Mouse (Mus musculus): ENCODE results near the gene 6030445D17Rik. TPM values are rescaled to one million over a fixed set of nuclear protein-coding genes. Genes with fewer than 3 reads are reported as not detected.

Gene 6030445D17Rik
- 0.40 and 0.46 TPM in 2 replicates for polyA plus RNA-seq (2011; ENCODE audit: insufficient read depth, insufficient read length, low read depth, missing spikeins)

- no peaks in the 10 kb centered on the region for H3K9me3 ChIP-seq (replicated peaks; ENCODE audit: control insufficient read depth, insufficient read depth, low read length, poor library complexity, severe bottlenecking)
- peak within 1 kb of the TSS; percentile 80 for H3K9ac ChIP-seq (ENCODE audit: low read depth, poor library complexity, severe bottlenecking)
- H3K4me3 ChIP-seq (ENCODE audit: low read depth, low read length) = peak within 1 kb of the TSS; percentile 86
- no peaks in the 10 kb centered on the region for H3K27me3 ChIP-seq (ENCODE audit: control insufficient read depth, insufficient read depth, low read length, poor library complexity, severe bottlenecking)
- no peaks in the 10 kb centered on the region for H3K36me3 ChIP-seq (ENCODE audit: control insufficient read depth, insufficient read depth, low read length, poor library complexity, severe bottlenecking)
- peak within 1 kb of the TSS; percentile 90 for H3K27ac ChIP-seq (ENCODE audit: insufficient read depth, low read length)
- no peak for TF ChIP-seq POLR2A (IDR thresholded peaks at IDR 0.05; ENCODE audit: insufficient read depth, low read length)
- no peak for TF ChIP-seq CTCF (IDR thresholded peaks at IDR 0.05; ENCODE audit: low read depth, low read length)
- no peak for TF ChIP-seq EP300 (IDR thresholded peaks at IDR 0.05; ENCODE audit: insufficient read depth, low read depth, low read length)
- H3K4me1 ChIP-seq (ENCODE audit: control insufficient read depth, insufficient read depth, low read length) = peaks cover 4% of the 10 kb centered on the region
Measured at GRCm38 (mm10) chr4:136462086-136462838, at the start of gene 6030445D17Rik. TSS of gene 6030445D17Rik (plus strand) at chr4:136462250.

DNA sequence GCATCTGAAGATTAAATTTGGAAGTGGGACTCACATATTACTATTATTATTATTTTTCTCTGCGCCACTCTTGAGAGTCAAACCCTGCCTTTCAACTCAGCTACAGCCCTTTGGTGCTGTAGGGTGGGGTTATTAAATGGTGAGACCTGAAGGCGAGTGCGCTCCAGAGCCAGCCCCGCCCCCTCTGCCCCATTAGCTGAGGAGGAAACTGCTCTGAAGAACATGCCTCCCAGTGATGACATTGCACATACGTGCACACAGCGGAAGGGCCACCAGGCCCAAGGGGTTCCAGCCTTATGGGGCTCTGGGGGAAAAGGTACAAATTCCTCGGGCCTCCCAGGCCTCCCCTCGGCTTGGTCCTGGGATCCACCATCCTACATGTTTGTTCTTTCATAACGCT lies 46.6 kb upstream of the 6030445D17Rik start:
- Histone ChIP-seq H3K4me3 (ENCODE audit: low read depth, low read length) (no peak overlapping the region), H3K4me1 (ENCODE audit: control insufficient read depth, insufficient read depth, low read length) (no peaks in the 10 kb centered on the region), H3K9me3 (replicated peaks; ENCODE audit: control insufficient read depth, insufficient read depth, low read length, poor library complexity, severe bottlenecking) (no peaks in the 10 kb centered on the region), H3K9ac (ENCODE audit: low read depth, poor library complexity, severe bottlenecking) (no peak overlapping the region), H3K27me3 (ENCODE audit: control insufficient read depth, insufficient read depth, low read length, poor library complexity, severe bottlenecking) (no peaks in the 10 kb centered on the region), H3K36me3 (ENCODE audit: control insufficient read depth, insufficient read depth, low read length, poor library complexity, severe bottlenecking) (no peaks in the 10 kb centered on the region), H3K27ac (ENCODE audit: insufficient read depth, low read length) (no peak overlapping the region)
- no peak for TF ChIP-seq CTCF (IDR thresholded peaks at IDR 0.05; ENCODE audit: low read depth, low read length)
- TF ChIP-seq EP300 (IDR thresholded peaks at IDR 0.05; ENCODE audit: insufficient read depth, low read depth, low read length) = no peak
- no peak for TF ChIP-seq POLR2A (IDR thresholded peaks at IDR 0.05; ENCODE audit: insufficient read depth, low read length)

DNA sequence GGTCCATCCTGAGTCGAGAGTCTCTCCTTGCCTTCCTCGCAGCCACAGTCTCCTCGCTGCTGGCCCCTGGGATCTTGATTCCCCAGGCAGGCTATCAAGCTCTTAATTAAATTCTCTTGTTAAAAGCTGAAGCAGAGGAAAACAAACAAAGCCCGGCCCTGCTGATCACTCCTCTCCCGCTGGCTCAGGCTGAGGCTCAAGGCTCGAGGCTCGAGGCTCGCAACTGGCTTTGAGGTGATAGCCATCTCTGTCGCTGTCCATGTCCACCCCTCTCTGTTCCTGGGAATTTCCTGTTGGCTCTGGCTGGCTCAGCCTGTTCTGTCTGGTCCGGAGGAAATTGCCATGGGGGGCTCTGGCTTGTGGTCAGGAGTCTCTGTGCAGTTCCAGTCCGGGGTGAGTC lies 43.1 kb upstream of the 6030445D17Rik start:
- Histone ChIP-seq H3K27me3 (ENCODE audit: control insufficient read depth, insufficient read depth, low read length, poor library complexity, severe bottlenecking) (no peaks in the 10 kb centered on the region), H3K4me3 (ENCODE audit: low read depth, low read length) (no peak overlapping the region), H3K9ac (ENCODE audit: low read depth, poor library complexity, severe bottlenecking) (no peak overlapping the region), H3K4me1 (ENCODE audit: control insufficient read depth, insufficient read depth, low read length) (no peaks in the 10 kb centered on the region), H3K36me3 (ENCODE audit: control insufficient read depth, insufficient read depth, low read length, poor library complexity, severe bottlenecking) (no peaks in the 10 kb centered on the region), H3K27ac (ENCODE audit: insufficient read depth, low read length) (no peak overlapping the region), H3K9me3 (replicated peaks; ENCODE audit: control insufficient read depth, insufficient read depth, low read length, poor library complexity, severe bottlenecking) (no peaks in the 10 kb centered on the region)
- TF ChIP-seq POLR2A (IDR thresholded peaks at IDR 0.05; ENCODE audit: insufficient read depth, low read length) = no peak
- no peak for TF ChIP-seq CTCF (IDR thresholded peaks at IDR 0.05; ENCODE audit: low read depth, low read length)
- TF ChIP-seq EP300 (IDR thresholded peaks at IDR 0.05; ENCODE audit: insufficient read depth, low read depth, low read length) = no peak

- H3K4me1 ChIP-seq (ENCODE audit: control insufficient read depth, insufficient read depth, low read length) = no peaks in the 10 kb centered on the region
- TF ChIP-seq EP300 (IDR thresholded peaks at IDR 0.05; ENCODE audit: insufficient read depth, low read depth, low read length) (no peak), CTCF (IDR thresholded peaks at IDR 0.05; ENCODE audit: low read depth, low read length) (no peak), POLR2A (IDR thresholded peaks at IDR 0.05; ENCODE audit: insufficient read depth, low read length) (no peak)
- H3K36me3 ChIP-seq (ENCODE audit: control insufficient read depth, insufficient read depth, low read length, poor library complexity, severe bottlenecking) = no peaks in the 10 kb centered on the region
- peaks cover 3% of the 10 kb centered on the region; the same call in 1 of the 2 replicates for H3K27me3 ChIP-seq (ENCODE audit: control insufficient read depth, insufficient read depth, low read length, poor library complexity, severe bottlenecking)
- no peak overlapping the region for H3K9ac ChIP-seq (ENCODE audit: low read depth, poor library complexity, severe bottlenecking)
- H3K9me3 ChIP-seq (replicated peaks; ENCODE audit: control insufficient read depth, insufficient read depth, low read length, poor library complexity, severe bottlenecking) = no peaks in the 10 kb centered on the region
- no peak overlapping the region for H3K27ac ChIP-seq (ENCODE audit: insufficient read depth, low read length)
- H3K4me3 ChIP-seq (ENCODE audit: low read depth, low read length) = no peak overlapping the region
Measured at GRCm38 (mm10) chr4:136419386-136419785, 42.7 kb upstream of the 6030445D17Rik start.

- no peak within 1 kb of the TSS for H3K27ac ChIP-seq (ENCODE audit: insufficient read depth, low read length)
Measured at GRCm38 (mm10) chr4:136423224-136423623, 38.8 kb upstream of the 6030445D17Rik start, which contains the start of gene Htr1d. TSS of gene Htr1d (plus strand) at chr4:136423524.

More at GRCm38 (mm10) chr4:136423224-136423623, 38.8 kb upstream of the 6030445D17Rik start, which contains the start of gene Htr1d:
- no peak for TF ChIP-seq EP300 (IDR thresholded peaks at IDR 0.05; ENCODE audit: insufficient read depth, low read depth, low read length)
- no peak for TF ChIP-seq CTCF (IDR thresholded peaks at IDR 0.05; ENCODE audit: low read depth, low read length)
- TF ChIP-seq POLR2A (IDR thresholded peaks at IDR 0.05; ENCODE audit: insufficient read depth, low read length) = no peak
- no peaks in the 10 kb centered on the region for H3K4me1 ChIP-seq (ENCODE audit: control insufficient read depth, insufficient read depth, low read length)
- no peaks in the 10 kb centered on the region for H3K36me3 ChIP-seq (ENCODE audit: control insufficient read depth, insufficient read depth, low read length, poor library complexity, severe bottlenecking)
- H3K4me3 ChIP-seq (ENCODE audit: low read depth, low read length) = peak within 1 kb of the TSS; percentile 59
- H3K27me3 ChIP-seq (ENCODE audit: control insufficient read depth, insufficient read depth, low read length, poor library complexity, severe bottlenecking) = peaks cover 4% of the 10 kb centered on the region; the same call in 1 of the 2 replicates
- no peaks in the 10 kb centered on the region for H3K9me3 ChIP-seq (replicated peaks; ENCODE audit: control insufficient read depth, insufficient read depth, low read length, poor library complexity, severe bottlenecking)
- H3K9ac ChIP-seq (ENCODE audit: low read depth, poor library complexity, severe bottlenecking) = peak within 1 kb of the TSS; percentile 29; the same call in 1 of the 2 replicates
